In genomic region chr4:122933857-122934256, GRCm38 (mm10) we compare ENCODE assay signal across 14 mouse cellular contexts. TPM values are rescaled to one million over a fixed set of nuclear protein-coding genes. Genes with fewer than 3 reads are reported as not detected.
DNase-seq lines count a peak whose midpoint lies in the region; ATAC-seq and TF ChIP-seq lines count a peak whose summit lies in the region.
"Had no signal": no experiment of that assay in that cellular context is flagged by ENCODE, and none has a peak within 500 bp of the region (broad histone marks: within the 10 kb centered on the region; RNA-seq: fewer than 3 reads in every experiment).

No protein-coding gene starts in this region.

- peak; percentile 18 to 66; a peak in 2 of 4 replicates for ATAC-seq in hematopoietic stem cell, adult 5-6 weeks (replicated peaks in 1 of 2; ENCODE audit: insufficient read depth in 1 of 2, low FRiP score in 2 of 2, low TSS enrichment in 1 of 2, low read depth in 1 of 2, poor library complexity in 2 of 2, severe bottlenecking in 2 of 2)
- peak; percentile 67 for ATAC-seq in megakaryocyte, adult 5-6 weeks (ENCODE audit: poor library complexity, severe bottlenecking)
- no peak for ATAC-seq in forebrain, embryonic 12.5 days (ENCODE audit: low FRiP score)

- no peaks in the 10 kb centered on the region for H3K27me3 ChIP-seq in kidney, adult 2 months (replicated peaks; ENCODE audit: control insufficient read depth, insufficient read depth, low read length)
- H3K27me3 ChIP-seq in forebrain, embryonic 12.5 days, result no peaks in the 10 kb centered on the region
- H3K27me3 ChIP-seq: embryonic facial prominence, embryonic 15.5 days; hindbrain, embryonic 13.5 days had no signal

- no peaks in the 10 kb centered on the region for H3K9me3 ChIP-seq in forebrain, embryonic 12.5 days
- H3K9me3 ChIP-seq: embryonic facial prominence, embryonic 15.5 days; hindbrain, embryonic 13.5 days had no signal

- no peak overlapping the region for H3K9ac ChIP-seq in forebrain, embryonic 12.5 days
- H3K9ac ChIP-seq: embryonic facial prominence, embryonic 15.5 days; hindbrain, embryonic 13.5 days had no signal

- WGBS in kidney, adult 2 months, result 13% methylated on average over 3 of the region's 3 CpGs
- WGBS in forebrain, embryonic 12.5 days, result 68% methylated on average over 3 of the region's 3 CpGs

- no peak overlapping the region for H3K4me3 ChIP-seq in kidney, adult 2 months (ENCODE audit: insufficient read depth, low read depth, low read length)
- no peak overlapping the region for H3K4me3 ChIP-seq in forebrain, embryonic 12.5 days (replicated peaks)
- H3K4me3 ChIP-seq: embryonic facial prominence, embryonic 15.5 days; hindbrain, embryonic 13.5 days; myocyte had no signal

- no peak for TF ChIP-seq POLR2A in kidney, adult 2 months (IDR thresholded peaks at IDR 0.05; ENCODE audit: low read depth, low read length)

- no peak for TF ChIP-seq CTCF in kidney, adult 2 months (conservative IDR thresholded peaks at IDR 0.05; ENCODE audit: insufficient read depth, insufficient read length, low read depth, low read length)

- H3K27ac ChIP-seq in kidney, adult 2 months (ENCODE audit: insufficient read depth, low read depth, low read length), result peak overlapping the region; percentile 39; the same call in 1 of the 2 replicates
- H3K27ac ChIP-seq in forebrain, embryonic 12.5 days, result no peak overlapping the region
- H3K27ac ChIP-seq: embryonic facial prominence, embryonic 15.5 days; hindbrain, embryonic 13.5 days; stomach, postnatal 0 days had no signal

- H3K4me1 ChIP-seq in kidney, adult 2 months (ENCODE audit: control insufficient read depth, insufficient read depth, low read length), result peaks cover 5% of the 10 kb centered on the region; the same call in 1 of the 2 replicates
- no peaks in the 10 kb centered on the region for H3K4me1 ChIP-seq in forebrain, embryonic 12.5 days
- H3K4me1 ChIP-seq: embryonic facial prominence, embryonic 15.5 days; hindbrain, embryonic 13.5 days had no signal

- H3K36me3 ChIP-seq in kidney, adult 2 months (ENCODE audit: control insufficient read depth, insufficient read depth, low read length), result no peaks in the 10 kb centered on the region
- H3K36me3 ChIP-seq in forebrain, embryonic 12.5 days (replicated peaks), result no peaks in the 10 kb centered on the region
- H3K36me3 ChIP-seq: embryonic facial prominence, embryonic 15.5 days; hindbrain, embryonic 13.5 days had no signal

- DNase-seq in kidney, adult 2 months, result peak; percentile 48
- DNase-seq in kidney, adult 18-20 months, result no peak
- DNase-seq in thymus, postnatal 10 days (ENCODE audit: low spot score in 2 of 2), result peak; percentile 77 to 81
- DNase-seq in layer of hippocampus, adult 9-10 months (ENCODE audit: low spot score), result no peak
- no peak for DNase-seq in urinary bladder, postnatal 14 days (ENCODE audit: low spot score)
- DNase-seq: cerebellum, postnatal 14 days had no signal

- no peak overlapping the region for H3K4me2 ChIP-seq in forebrain, embryonic 12.5 days
- H3K4me2 ChIP-seq: embryonic facial prominence, embryonic 15.5 days; hindbrain, embryonic 13.5 days had no signal

RNA-seq across cellular contexts. Expression of gene Mfsd2a, which starts 27.1 kb away (rescaled TPM):
- polyA plus RNA-seq in kidney, adult 2 months (2012; rRNA removed), result 27.6 and 43.9 TPM in 2 replicates
- 0.94 TPM in 1 of 2 replicates, not detected in the other for total RNA-seq in hematopoietic stem cell, adult 5-6 weeks (2017)
- 0.14 TPM in 1 of 2 replicates, not detected in the other for total RNA-seq in megakaryocyte, adult 5-6 weeks (2015)
- total RNA-seq in megakaryocyte, adult 5-6 weeks (2017), result 0.15 and 0.16 TPM in 2 replicates
- polyA plus RNA-seq in forebrain, embryonic 12.5 days (2016; fragmentation: Nextera tagmentation; extraction: Ambion mirVana), result 21.7 TPM in 2 replicates
- total RNA-seq: heart, adult 8-10 months had no signal

RNA-seq across cellular contexts. Expression of gene Cap1, which starts 48.0 kb away (rescaled TPM):
- 89.3 and 101 TPM in 2 replicates for polyA plus RNA-seq in kidney, adult 2 months (2012; rRNA removed)
- 146 and 178 TPM in 2 replicates for total RNA-seq in hematopoietic stem cell, adult 5-6 weeks (2017)
- total RNA-seq in megakaryocyte, adult 5-6 weeks (2015), result 417 and 420 TPM in 2 replicates
- total RNA-seq in megakaryocyte, adult 5-6 weeks (2017), result 551 and 589 TPM in 2 replicates
- 28.1 and 44.4 TPM in 2 replicates for polyA plus RNA-seq in forebrain, embryonic 12.5 days (2016; fragmentation: Nextera tagmentation; extraction: Ambion mirVana)

Comparison
In these comparisons a context has a peak if more than half of its experiments do, and no peak if none do; other contexts are left out.
1. DNase-seq: peak in kidney, adult 2 months (single experiment) and thymus, postnatal 10 days (2 of 2); none in kidney, adult 18-20 months (single experiment), layer of hippocampus, adult 9-10 months (single experiment) and urinary bladder, postnatal 14 days (single experiment).